In the genomic region with DNA sequence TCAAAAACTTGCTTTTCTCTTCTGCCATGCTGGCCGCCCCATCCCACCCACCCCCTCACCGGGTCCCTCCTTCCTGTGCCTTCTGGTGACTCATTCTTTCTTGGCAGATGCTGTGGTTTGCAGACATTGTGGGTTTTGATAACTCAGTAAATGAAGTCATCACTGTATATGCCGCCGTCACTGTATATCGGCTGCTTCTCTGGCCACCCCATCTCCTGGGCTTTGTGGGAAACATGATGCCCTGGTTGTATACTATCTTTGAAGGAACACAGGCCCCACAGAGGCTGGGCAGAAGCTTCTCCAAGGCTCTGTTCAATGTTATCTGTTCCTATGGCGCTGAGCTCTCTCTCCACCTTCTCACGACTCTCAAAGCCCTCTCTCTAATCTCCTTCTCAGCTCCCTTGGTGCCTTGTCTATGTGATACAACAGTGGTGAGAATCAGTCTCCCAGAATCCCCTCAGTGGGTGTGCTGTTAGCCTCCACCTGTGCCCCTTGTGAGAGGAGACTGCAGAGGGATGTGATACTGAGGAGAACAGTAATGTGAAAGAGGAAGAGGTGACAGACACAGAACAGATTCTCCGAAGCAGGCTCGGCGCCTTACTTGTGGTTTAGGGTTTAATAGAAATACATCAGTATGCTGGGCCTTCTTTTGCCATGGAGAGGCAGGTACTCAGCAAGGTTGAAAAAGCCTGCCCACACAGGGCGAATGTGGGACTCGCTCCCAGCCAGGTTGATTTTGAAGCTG, we compare ENCODE assay signal across 11 mouse cellular contexts. TPM values are rescaled to one million over a fixed set of nuclear protein-coding genes. Genes with fewer than 3 reads are reported as not detected.
DNase-seq lines count a peak whose midpoint lies in the region; ATAC-seq and TF ChIP-seq lines count a peak whose summit lies in the region.
"Had no signal": no experiment of that assay in that cellular context is flagged by ENCODE, and none has a peak within 500 bp of the region (broad histone marks: within the 10 kb centered on the region; RNA-seq: fewer than 3 reads in every experiment).

No protein-coding gene starts in this region.

- peak; percentile 91 for ATAC-seq in common myeloid progenitor, adult 5-6 weeks (replicated peaks; ENCODE audit: low read depth, poor library complexity, severe bottlenecking)
- ATAC-seq in megakaryocyte-erythroid progenitor cell, adult 5-6 weeks (replicated peaks; ENCODE audit: low FRiP score, low TSS enrichment, poor library complexity, severe bottlenecking): peak; percentile 97
- ATAC-seq: forebrain, embryonic 16.5 days had no signal

- intact Hi-C loops in left cerebral cortex, adult 2 months (cut with DNase I): no loop called here

- H3K27ac ChIP-seq in left cerebral cortex, adult 2 months: peak overlapping the region; percentile 59

- no peak overlapping the region for H3K4me3 ChIP-seq in left cerebral cortex, adult 2 months

- TF ChIP-seq CTCF in left cerebral cortex, adult 2 months (IDR thresholded peaks at IDR 0.05): no peak

- DNase-seq in left cerebral cortex, adult 2 months (ENCODE audit: extremely low spot score in 1 of 2, low spot score in 2 of 2): no peak
- DNase-seq in left cerebral cortex, adult 9 months (ENCODE audit: low spot score in 2 of 2): no peak
- peak; percentile 23 to 41 for DNase-seq in CD8-positive naive resting alpha-beta T cell, adult 2 months (ENCODE audit: low read depth in 2 of 2, low spot score in 2 of 2)
- DNase-seq in layer of hippocampus, adult 11-12 months (ENCODE audit: low spot score): no peak
- no peak for DNase-seq in gastrocnemius, postnatal 10 days
- no peak for DNase-seq in testis, postnatal 14 days (ENCODE audit: low spot score)
- DNase-seq: kidney, postnatal 36 days; lung, postnatal 14 days had no signal

RNA-seq across cellular contexts. Expression of a gene that starts 15.1 kb away (rescaled TPM):
- total RNA-seq in left cerebral cortex, adult 2 months (2021): 100 to 1,000 TPM; 245 to 247 TPM
- total RNA-seq in common myeloid progenitor, adult 5-6 weeks (2017): 63.4 and 67.2 TPM in 2 replicates
- 36.9 and 42.3 TPM in 2 replicates for total RNA-seq in megakaryocyte-erythroid progenitor cell, adult 5-6 weeks (2014; fragmentation: Nextera tagmentation)
- 23.0 and 24.9 TPM in 2 replicates for total RNA-seq in megakaryocyte-erythroid progenitor cell, adult 5-6 weeks (2017)
- 10 to 100 TPM; 25.2 to 35.3 TPM for total RNA-seq in gastrocnemius, postnatal 10 days (2021)

Comparison
In these comparisons a context has a peak if more than half of its experiments do, and no peak if none do; other contexts are left out.
1. DNase-seq: peak in CD8-positive naive resting alpha-beta T cell, adult 2 months (2 of 2); none in left cerebral cortex, adult 2 months (0 of 2), left cerebral cortex, adult 9 months (0 of 2), layer of hippocampus, adult 11-12 months (single experiment), gastrocnemius, postnatal 10 days (single experiment) and testis, postnatal 14 days (single experiment).